Mouse (Mus musculus) frontal cortex, postnatal 36 days (tissue): ENCODE data around the gene Nr1d1.
A peak's percentile ranks its signal among the peaks of the same experiment; 100 is the strongest.

Source experiments
- DNase-seq, 2 experiments: peaks; one replicate each; pipeline ENCODE4 v3.0.0; 2022; ENCODE audit warnings: low spot score in 2 of 2

Nr1d1 gene

GRCm38 (mm10) chr11:98788139-98788538, 13.0 kb upstream of the Nr1d1 start:
- no peak for DNase-seq

DNA sequence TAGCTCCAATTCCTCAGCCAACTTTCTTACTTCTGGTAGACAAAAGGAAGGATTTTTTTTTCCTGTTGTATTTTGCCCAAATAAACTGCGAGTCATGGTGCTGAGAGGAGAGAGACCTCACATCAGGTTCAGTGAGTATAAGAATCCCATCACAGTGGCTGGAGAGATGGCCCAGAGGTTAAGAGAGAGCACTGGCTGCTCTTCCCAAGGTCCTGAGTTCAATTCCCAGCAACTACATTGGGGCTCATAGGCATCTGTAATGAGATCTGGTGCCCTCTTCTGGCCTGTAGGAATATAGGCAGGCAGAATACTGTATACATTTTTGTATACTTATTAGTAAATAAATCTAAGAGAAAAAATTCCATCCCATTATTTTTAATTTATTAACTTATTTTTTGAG, 12.6 kb upstream of the Nr1d1 start:
- no peak for DNase-seq

DNA sequence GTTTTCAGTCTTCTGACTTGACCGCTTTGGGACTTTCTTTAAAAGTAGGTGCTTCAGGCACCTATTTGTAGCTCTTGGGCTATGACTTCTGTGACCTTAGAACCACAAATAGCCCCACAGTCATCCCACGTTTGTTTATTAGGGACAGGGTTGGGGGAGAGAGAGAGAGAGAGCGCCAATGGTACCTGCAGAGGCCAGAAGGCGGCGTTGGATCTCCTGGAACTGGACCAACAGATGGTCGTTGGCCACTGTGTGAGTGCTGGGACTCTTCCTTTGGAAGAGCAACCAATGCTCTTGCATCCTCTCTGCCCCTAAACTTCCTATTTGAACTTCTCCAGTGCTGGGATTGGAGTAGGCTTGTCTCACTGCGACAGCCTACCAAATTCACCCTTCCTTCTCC, 12.1 kb upstream of the Nr1d1 start:
- DNase-seq = no peak

- DNase-seq = peak; percentile 97 to 98
Measured at GRCm38 (mm10) chr11:98786359-98787214, 11.5 kb upstream of the Nr1d1 start.

DNA sequence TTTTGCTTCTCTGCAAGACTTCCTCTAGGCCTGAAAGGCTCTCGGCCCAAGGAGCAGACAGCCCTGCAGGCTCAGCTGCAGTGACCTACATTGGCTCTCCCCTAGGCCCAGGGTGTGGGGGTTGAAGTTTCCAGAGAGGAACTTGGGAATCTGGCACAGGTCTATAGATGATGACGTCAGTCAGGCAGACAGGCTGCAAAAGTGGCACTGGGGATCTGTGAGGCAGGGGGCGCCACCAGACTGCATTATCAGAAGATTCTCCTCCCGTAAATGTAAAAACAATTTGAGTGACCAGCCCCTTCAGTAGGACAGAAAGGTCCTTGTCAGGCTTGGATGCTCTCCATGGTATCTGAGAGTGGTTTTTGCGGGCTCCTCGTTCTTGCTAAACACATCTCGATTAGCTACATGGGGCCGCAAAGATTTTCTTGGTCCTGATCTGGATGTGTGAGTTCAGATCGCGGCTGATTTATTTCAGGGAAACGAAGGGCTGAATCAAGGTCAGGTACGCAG, 10.7 kb upstream of the Nr1d1 start:
- DNase-seq = peak; percentile 80 to 89

DNA sequence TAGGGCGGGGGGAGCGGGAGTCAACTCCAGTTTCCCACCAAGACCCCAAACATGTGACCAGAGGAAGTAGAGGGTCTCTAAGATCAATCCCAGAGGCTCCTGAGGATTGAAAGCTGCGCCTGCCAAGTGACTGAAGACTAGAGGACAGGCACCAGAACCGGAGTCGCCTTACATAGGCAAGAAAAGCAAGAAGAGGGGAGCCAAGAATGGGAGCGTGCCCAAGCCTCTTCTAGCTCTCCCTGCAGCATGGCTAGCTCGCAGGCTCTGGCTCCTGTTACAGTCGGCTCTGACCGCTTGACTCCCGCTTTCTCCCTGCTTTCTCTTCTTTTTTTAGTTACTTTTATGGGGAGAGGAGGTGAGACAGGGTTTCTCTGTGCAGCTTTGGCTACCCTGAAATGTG, 10.1 kb upstream of the Nr1d1 start:
- DNase-seq = no peak

DNA sequence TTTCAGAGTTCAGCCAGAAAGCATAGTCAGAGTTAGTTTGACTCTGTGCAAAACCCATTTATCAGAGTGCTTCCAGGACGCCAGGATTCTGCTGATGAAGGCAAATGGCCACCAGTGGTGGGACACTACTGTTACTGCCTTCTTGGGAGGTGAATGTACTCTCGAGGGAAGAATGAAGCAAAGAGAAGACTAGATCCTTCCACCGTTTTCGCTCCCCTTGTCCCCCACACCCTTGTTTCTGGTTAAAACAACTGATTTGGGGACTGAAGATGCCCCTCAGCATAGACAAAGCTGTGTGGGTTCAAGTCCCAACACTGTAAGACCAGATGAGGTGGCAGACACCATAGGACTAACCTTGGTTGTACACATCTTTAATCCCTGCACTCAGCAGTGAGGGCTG, 9.0 kb upstream of the Nr1d1 start:
- no peak for DNase-seq

- DNase-seq = peak; percentile 96 to 99
Measured at GRCm38 (mm10) chr11:98783236-98783696, 8.1 kb upstream of the Nr1d1 start.

- no peak for DNase-seq
Measured at GRCm38 (mm10) chr11:98782651-98783235, 7.6 kb upstream of the Nr1d1 start.

- DNase-seq = peak; percentile 75 to 88
Measured at GRCm38 (mm10) chr11:98781851-98782512, 6.8 kb upstream of the Nr1d1 start.

GRCm38 (mm10) chr11:98777888-98778287, 2.8 kb upstream of the Nr1d1 start:
- no peak for DNase-seq

DNA sequence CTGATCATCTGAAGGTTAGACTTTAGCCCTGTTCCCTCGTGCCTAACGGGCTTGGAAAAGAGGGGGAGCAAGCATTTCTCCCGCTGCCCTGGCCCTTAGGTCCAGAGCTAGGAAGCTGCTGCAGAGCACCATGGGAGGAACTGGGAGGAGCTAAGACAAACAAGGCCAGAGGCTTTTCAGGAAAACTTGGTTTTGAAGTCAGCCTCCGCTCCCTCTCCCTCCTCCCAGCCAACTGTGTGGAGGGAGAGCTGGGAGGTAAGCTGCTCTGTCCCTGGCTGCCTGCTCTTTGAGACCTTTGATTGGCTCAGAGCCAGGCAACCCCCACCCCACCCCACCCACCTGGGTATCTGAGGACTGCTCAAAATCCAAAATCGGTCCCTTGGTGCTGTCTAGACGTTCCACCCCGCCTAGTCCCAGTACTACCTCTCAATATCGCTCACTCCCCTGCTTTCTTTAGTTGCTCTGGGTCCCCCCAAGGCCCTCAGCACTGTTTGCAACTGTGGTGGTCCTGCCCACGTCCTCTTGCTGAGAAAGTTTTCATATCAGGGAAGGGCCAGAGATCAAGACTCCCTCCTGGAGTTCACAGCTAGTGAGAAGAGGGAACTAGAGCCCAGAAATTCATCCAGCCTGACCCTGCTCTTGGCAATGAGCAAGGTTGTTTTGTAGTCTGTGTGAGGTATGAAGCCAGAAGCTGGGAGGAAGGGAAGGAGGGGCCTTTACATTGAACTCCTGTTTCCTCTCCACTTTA, 1.9 kb upstream of the Nr1d1 start:
- no peak for DNase-seq

- DNase-seq = no peak
Measured at GRCm38 (mm10) chr11:98776052-98776764, 1.1 kb upstream of the Nr1d1 start.

- peak; percentile 100 for DNase-seq
Measured at GRCm38 (mm10) chr11:98775348-98776051, 367 bp upstream of the Nr1d1 start.

DNA sequence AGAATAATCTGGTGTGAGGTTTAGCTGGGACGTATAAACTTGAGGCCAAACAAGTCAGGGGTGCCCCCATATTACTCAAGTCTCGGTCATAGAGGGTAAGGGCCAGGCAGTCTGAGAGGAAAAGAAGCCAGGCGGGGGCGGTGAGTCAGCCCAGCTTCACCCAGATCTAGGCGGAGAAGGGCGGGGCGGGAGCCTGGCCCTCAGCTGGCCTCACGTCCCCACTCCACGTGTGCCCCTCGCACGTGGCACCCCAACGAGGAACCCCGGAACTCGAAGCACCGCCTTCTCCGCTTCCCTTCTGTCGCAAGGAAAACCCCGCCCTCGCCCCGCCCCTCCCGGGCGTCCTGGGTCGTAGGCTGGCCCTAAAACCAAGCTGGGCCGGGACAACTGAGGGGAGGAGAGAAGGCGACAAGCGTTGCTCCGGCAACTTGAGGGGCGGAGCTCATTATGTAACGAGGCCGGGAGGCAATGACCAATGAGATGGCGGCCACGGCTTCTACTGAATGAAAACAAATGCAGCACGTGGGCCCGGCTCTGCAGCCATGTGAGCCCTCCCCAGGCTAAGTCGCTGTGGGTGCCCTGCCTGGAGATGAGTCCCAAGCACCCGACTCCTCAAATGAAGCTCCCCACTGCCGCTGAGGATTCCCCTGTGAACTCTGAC, 1.4 kb downstream of the Nr1d1 start:
- DNase-seq = peak; percentile 99 to 100

DNA sequence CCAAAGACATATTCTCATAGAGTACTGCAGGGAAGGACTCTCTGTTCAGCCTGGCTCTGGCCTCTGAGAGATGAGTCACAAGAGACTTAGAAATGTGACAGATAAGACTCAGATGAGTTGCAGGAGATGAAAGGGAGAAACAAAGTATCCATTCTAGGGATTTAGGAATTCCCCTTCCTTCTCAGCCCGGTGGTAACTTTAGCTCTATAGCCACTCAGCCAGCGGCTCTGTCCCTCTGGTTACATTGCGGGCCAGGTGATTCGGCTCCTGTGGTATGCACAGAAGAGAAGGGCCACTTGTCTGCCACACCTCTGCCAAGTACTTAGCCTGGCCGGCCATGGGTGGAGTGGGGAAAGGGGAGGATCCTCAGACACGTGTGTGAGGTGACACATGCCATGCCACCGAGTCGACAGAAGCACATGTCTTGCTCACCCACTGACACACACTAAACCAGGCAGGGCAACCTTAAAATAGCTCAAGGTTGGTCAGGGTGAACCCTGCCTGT, 2.4 kb downstream of the Nr1d1 start:
- DNase-seq = no peak

DNA sequence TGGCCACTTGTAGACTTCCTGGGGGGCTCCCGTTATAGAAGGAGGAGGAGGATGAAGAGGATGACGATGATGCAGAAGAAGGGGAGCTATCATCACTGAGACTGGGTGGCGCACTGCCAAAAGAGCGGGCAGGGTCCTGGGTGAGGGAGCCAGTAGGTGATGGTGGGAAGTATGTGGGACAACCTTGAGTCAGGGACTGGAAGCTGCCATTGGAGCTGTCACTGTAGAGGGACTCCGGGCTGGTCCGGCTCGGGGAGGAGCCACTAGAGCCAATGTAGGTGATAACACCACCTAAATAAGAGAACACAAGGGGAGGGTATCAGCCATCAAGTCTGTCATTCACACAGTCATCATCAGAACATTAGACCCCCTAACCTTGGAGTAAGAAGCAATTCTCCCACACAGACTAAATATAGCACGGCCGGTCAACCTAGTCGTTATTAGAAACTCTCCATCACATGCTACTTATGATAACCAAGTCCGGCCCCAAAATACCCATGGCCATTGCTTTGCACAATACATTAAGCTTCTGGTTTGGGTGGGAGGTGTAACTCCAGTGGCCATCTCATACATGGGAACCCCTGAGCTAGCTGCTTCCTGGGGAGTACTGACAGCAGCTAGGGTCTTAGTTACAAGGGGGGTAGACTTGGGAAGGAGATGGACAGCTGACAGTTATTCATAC, 3.1 kb downstream of the Nr1d1 start:
- DNase-seq = no peak

- DNase-seq = no peak
Measured at GRCm38 (mm10) chr11:98771131-98771530, 4.0 kb downstream of the Nr1d1 start.
